Mouse (Mus musculus): ENCODE data around the gene H2-K1.

The H2-K1 gene

DNA sequence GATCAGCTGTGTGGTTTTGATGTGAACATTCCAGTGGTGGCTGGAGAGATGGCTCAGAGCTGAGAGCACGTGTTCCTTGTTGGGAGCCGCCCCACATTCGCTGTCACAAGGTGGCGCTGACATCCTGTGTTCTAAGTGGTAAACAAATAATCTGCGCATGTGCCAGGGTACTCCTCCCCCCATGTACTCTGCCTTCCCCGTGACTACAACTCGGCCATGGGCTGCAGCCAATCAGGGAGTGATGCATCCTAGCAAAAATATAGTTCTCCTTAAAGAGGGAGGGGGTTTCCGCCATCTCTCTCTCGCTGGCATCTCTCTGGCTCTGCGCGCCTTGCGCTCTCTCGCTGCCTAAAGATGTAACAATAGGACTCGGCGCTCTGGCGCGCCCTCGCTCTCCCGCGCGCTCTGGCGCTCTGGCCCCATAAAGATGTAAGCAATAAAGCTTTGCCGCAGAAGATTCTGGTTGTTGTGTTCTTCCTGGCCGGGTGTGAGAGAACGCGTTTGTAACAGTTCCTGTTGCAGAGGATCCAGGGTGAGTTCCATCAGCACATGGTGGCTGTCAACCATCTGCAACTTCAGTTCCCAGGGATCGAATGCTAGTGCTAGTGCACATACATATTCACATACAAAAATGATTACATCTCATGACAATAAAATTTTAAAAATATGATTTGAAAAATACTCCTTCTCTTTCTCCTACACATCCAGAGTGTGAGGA is 18.8 kb downstream of the H2-K1 start:
- DNase-seq: peak; percentile 100

DNA sequence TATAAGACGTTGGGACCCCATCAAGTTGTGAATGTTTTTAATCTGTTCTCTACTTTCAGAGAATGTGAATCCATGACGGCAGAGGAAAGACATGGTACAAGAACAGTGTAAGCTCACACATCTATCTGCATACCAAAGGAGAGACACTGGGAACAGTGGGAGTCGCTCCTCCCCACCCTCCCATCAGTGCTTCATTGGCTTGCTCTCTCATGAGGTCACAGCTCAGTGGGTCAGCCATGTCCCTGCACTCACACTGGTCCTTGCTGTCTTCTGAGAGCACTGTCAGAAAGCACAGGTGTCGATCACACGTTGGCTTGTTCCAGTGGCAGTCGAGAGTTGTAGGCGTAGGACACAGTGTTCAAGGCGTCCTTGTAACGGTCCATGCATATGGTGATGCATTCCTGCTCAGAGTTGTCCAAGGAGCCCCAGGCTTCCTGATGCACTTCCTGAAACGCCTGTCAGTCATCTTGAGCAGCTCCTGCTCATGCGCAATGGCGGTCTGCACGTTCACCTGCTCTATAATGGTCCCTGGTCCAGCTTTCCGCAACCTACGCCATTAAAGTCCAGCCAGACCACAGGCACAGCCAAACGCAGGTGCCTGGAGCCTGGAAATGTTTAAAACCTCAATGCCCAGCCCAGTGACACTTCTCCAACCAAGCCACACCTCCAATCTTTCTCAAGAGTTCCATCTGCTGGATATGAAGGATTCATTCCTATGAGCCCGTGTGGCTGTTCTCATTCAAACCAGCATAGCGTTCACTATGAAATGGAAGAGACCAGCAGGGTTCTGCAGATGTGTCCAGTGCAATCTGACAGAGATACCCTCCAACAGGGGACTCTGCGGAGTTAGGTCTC is 19.7 kb downstream of the H2-K1 start:
- DNase-seq: peak; percentile 90

GRCm38 (mm10) chr17:33979512-33980050 is 20.6 kb downstream of the H2-K1 start:
- DNase-seq: no peak

- DNase-seq: peak; percentile 100
Observed at GRCm38 (mm10) chr17:33978631-33979031, 21.5 kb downstream of the H2-K1 start.

DNA sequence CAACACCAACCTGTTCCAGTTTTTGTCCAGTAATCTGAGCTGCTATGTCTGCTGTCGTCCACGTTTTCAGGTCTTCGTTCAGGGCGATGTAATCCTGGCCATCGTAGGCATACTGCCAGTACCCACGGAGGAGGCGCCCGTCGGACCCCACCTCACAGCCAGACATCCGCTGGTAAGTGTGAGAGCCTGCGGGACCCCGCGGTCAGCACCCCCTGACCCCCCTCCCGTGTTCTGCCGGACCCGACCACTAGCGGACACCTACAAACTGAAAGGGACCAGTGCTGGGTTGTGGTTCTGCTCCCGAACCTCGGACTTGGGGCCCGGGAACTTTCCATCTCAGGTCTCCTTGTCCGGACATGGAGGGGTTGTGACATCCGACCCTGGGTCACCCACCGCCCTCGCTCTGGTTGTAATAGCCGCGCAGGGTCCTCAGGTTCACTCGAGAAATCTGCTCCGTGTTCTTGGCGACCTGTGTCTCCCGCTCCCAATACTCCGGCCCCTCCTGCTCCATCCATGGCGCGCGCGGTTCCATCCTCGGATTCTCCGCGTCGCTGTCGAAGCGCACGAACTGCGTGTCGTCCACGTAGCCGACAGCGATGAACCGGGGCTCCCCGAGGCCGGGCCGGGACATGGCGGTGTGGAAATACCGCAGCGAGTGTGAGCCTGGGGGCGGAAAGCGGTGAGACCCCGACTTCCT is 22.1 kb downstream of the H2-K1 start:
- peak; percentile 95 for DNase-seq

GRCm38 (mm10) chr17:33973572-33973971 is 26.6 kb downstream of the H2-K1 start:
- DNase-seq: no peak

GRCm38 (mm10) chr17:33972691-33973090 is 27.5 kb downstream of the H2-K1 start:
- DNase-seq: peak; percentile 81

DNA sequence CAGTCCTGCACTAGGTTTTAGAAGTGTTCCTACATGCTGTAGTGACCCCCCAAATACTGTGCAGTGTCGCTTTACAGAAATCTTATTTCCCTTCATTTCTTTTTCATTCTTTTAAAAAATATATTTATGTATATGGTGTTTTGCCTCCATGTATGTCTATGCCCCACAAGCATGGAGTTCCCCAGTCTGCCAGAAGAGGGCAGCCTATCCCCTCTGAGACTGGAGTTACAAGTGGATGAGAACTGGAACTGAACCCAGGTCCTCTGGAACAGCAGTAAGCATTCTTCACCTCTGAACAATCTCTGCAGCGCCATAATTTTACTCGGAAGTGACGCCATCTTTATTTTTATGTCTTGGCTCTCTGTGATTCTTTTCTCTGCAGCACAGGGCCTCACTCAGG is 30.8 kb downstream of the H2-K1 start:
- peak; percentile 83 for DNase-seq

DNA sequence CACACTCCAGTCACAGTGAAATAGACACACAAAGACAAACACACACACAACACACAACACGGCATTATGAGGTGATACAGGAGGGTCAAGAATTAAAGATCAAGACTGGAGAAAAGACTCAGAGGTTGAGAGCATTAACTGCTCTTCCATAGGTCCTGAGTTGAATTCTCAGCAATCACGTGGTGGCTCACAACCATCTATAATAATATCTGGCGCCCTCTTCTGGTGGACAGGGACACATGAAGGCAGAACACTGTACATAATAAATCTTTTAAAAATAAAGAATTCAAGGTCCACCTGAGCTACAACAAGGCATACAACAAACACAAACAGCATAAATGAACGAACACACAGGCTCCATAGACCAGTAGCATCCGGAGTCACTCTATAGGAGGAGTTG is 31.2 kb downstream of the H2-K1 start:
- DNase-seq: no peak

GRCm38 (mm10) chr17:33968489-33968888 is 31.7 kb downstream of the H2-K1 start:
- peak; percentile 96 for DNase-seq

- peak; percentile 87 for DNase-seq
Observed at GRCm38 (mm10) chr17:33965846-33966550, 34.1 kb downstream of the H2-K1 start.

DNA sequence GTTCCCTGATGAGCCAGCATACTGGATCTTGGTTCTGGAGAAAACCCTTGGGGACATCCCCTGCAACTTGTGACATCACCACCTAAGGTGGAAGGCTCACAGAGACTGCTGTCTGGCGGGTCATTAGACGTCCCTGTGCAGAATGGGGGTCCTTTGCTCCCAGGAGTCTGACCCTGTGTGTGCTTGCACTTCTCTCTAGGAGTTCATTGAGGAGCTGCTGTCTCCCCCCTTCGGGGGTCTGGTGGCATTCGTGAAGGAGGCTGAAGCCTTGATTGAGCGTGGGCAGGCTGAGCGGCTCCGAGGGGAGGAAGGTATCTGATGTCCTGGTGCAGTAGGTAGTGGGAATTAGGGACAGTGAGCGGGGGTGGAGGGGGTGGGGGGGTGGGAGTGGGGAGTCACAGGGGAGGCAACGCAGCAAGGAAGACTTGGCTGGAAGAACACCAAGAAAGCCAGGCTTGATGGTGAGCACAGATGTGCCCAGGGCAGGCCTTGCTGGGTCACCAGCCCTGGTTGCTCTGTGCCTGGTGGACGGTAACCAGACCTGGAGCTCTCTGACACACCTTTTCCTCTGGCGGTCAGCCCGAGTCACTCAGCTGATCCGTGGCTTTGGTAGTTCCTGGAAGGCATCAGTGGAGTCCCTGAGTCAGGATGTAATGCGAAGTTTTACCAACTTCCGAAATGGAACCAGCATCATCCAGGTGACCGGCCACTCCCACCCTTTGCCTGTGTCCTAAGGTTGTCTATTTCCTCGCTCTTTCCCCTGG is 34.9 kb downstream of the H2-K1 start:
- DNase-seq: peak; percentile 93

DNA sequence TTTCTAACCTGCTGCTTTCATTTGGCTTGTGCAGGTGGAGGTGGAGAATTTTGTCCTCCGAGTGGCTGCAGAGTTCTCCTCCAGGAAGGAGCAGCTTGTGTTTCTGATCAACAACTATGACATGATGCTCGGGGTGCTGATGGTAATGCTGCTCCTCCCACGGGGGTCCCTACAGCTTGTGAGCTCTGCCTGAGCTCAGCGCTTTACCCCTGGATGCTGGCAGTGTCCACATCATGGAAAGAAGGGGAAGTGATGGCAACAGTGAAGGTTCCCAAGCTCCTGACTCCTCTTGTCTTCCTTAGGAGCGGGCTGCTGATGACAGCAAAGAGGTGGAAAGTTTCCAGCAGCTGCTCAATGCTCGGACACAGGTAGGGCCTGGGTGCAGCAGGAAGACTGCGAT is 37.3 kb downstream of the H2-K1 start:
- peak; percentile 87 for DNase-seq

GRCm38 (mm10) chr17:33959948-33960347 is 40.2 kb downstream of the H2-K1 start:
- peak; percentile 89 for DNase-seq

DNA sequence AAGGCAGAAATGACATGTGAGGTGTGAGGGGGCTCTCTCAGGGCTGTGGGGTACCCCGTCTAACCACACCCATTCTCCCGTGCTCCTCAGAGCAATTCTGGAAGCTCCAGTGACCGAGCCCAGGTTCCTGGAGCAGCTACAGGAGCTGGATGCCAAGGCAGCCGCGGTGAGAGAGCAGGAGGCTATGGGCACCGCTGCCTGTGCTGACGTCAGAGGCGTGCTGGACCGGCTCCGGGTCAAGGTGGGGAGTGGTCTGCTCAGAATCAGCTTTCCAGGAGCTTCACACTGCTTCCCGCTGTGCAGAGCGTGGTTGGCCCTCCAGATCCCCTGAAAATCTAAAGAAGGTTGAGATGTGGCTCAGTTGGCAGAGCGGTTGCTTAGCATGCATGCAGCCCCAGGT is 41.0 kb downstream of the H2-K1 start:
- DNase-seq: peak; percentile 93

GRCm38 (mm10) chr17:33958451-33958850 is 41.7 kb downstream of the H2-K1 start:
- peak; percentile 88 for DNase-seq

- DNase-seq: peak; percentile 63
Observed at GRCm38 (mm10) chr17:33957493-33957892, 42.7 kb downstream of the H2-K1 start.

DNA sequence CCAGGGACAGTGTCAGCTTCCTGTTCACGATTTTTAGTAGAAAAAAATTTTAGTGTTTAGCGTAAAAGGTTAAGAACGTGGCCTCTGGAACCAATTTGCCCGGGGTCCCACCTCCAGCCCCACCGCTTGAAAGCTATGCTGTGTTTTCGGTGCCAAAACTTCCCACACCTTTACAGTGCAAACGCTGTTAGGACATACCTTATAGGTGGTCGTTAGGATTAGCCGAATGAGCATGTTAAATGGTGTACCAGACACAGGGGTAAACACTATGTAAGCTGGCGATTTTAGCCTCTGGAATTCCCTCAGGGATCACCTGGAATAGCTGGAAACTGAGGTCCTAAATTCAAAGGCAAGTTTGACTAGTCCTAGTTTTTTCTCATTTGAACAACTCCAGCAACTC is 43.8 kb downstream of the H2-K1 start:
- peak; percentile 89 for DNase-seq

DNA sequence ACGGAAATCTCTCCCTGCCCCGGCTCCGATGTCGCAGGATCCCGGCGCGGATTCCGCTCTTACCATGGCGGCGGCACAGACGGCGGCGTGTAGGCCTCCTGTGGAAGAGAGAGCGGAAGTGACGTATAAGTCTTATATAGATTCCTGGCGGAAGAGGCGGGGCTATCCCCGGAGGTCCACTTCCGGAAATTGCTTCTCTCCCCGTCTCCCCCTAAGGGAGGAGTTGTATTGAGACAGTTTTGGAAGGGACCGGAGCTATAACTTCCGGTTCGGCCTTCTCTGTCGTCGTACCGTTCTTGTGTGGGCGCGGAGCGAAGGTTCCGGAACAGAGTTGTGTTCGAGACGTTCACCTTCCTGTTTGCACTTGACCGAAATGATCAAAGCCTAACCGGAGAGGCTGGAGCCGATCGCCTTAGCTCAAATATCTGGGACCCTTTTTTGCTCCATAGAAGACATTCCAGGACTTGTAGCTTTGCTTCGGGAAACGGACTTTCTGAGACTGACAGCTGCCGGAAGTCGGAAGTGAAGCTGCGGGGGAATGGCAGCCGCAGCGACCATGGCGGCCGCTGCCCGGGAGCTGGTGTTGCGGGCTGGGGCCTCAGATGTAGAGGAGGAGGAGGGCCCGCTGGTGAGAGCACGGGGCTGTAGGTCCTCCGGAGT is 44.5 kb downstream of the H2-K1 start, which contains the start of the genes Vps52 and Rps18:
TSS of gene Vps52 (plus strand) at position 258 of the 660 bp plus-strand sequence.
TSS of gene Rps18 (minus strand) at position 447 of the 660 bp plus-strand sequence.
- peak; percentile 99 for DNase-seq

DNA sequence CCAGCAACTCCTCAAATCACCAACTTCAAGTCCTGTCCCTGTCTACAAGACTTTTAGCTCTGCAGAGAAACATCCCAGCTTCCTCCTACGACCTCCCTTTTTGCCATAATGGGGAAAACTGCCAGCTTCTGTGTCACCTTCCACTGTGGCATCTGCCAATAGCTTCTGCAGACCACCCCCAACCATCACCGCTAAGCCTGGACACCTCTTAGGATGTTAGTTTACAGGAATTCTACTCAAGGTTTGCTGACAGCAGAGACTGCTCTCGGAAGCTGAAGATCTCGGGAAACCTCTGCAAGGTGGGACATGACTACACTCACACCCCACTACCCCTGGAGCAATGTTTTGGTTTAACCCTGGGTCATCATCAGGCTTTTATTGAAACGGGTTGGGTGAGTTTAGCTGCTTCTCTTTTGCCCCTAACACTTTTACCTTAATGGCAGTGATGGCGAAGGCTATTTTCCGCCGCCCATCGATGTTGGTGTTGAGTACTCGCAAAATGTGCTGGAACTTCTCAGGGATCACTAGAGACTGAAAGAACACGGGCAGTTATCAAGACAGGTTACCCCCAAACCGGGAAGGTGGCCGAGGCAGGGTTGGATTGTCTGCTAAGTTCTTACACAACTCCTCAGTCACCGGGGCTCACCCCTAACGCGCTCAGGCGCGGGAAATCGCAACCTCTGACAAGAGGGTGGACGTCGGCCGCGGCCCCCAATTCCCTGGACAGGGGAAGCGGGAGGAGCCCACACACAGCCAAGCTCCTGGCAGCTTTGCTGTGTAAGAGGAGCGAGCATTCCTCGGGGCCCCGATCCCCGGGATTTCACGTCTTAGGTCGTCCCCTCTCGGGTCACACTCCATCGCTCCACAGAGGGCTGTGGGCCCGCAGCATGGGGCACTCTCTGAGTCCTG is 45.2 kb downstream of the H2-K1 start:
- DNase-seq: peak; percentile 88

Data from heart, adult 11 months (tissue).